26 mouse cellular contexts compared by ENCODE assay signal in genomic region chr7:113110867-113111508, GRCm38 (mm10).
DNase-seq lines count a peak whose midpoint lies in the region; ATAC-seq and TF ChIP-seq lines count a peak whose summit lies in the region.
"Had no signal": no experiment of that assay in that cellular context is flagged by ENCODE, and none has a peak within 500 bp of the region (broad histone marks: within the 10 kb centered on the region; RNA-seq: fewer than 3 reads in every experiment).

No protein-coding gene starts in this region.

- H3K9me3 ChIP-seq in neural tube, embryonic 13.5 days: no peaks in the 10 kb centered on the region
- no peaks in the 10 kb centered on the region for H3K9me3 ChIP-seq in hindbrain, postnatal 0 days (ENCODE audit: low read length)
- H3K9me3 ChIP-seq: forebrain, embryonic 13.5 days; heart, embryonic 12.5 days; kidney, embryonic 15.5 days; limb, embryonic 13.5 days; midbrain, embryonic 12.5 days had no signal

- H3K4me2 ChIP-seq in neural tube, embryonic 13.5 days: no peak overlapping the region
- H3K4me2 ChIP-seq in hindbrain, postnatal 0 days (ENCODE audit: low read depth, low read length): no peak overlapping the region
- H3K4me2 ChIP-seq: forebrain, embryonic 13.5 days; heart, embryonic 12.5 days; kidney, embryonic 15.5 days; limb, embryonic 13.5 days; liver, embryonic 11.5 days; midbrain, embryonic 12.5 days had no signal

- peak; percentile 60; the same call in 1 of the 2 replicates for ATAC-seq in neural tube, embryonic 13.5 days (ENCODE audit: low read depth)
- ATAC-seq in hindbrain, postnatal 0 days: 0 out of 2 replicates have a peak, but pooled peaks have one; percentile 32
- ATAC-seq: forebrain, embryonic 13.5 days had no signal

- no peak overlapping the region for H3K4me3 ChIP-seq in gastrocnemius, adult 2 months
- H3K4me3 ChIP-seq in neural tube, embryonic 13.5 days: no peak overlapping the region
- H3K4me3 ChIP-seq in hindbrain, postnatal 0 days (ENCODE audit: low read length): no peak overlapping the region
- H3K4me3 ChIP-seq: forebrain, embryonic 13.5 days; heart, embryonic 12.5 days; kidney, embryonic 15.5 days; left cerebral cortex, adult 2 months; limb, embryonic 13.5 days; midbrain, embryonic 12.5 days had no signal

- TF ChIP-seq CTCF in gastrocnemius, adult 2 months (IDR thresholded peaks at IDR 0.05): no peak
- no peak for TF ChIP-seq CTCF in hindbrain, postnatal 0 days (IDR thresholded peaks at IDR 0.05; ENCODE audit: low read depth)

- H3K27me3 ChIP-seq in neural tube, embryonic 13.5 days: no peaks in the 10 kb centered on the region
- no peaks in the 10 kb centered on the region for H3K27me3 ChIP-seq in hindbrain, postnatal 0 days (ENCODE audit: insufficient read depth, low read length)
- H3K27me3 ChIP-seq: forebrain, embryonic 13.5 days; heart, embryonic 12.5 days; kidney, embryonic 15.5 days; limb, embryonic 13.5 days; midbrain, embryonic 12.5 days had no signal

- no peak overlapping the region for H3K27ac ChIP-seq in gastrocnemius, adult 2 months
- H3K27ac ChIP-seq in neural tube, embryonic 13.5 days (replicated peaks): peak overlapping the region; percentile 49; the same call in 1 of the 2 replicates
- H3K27ac ChIP-seq in hindbrain, postnatal 0 days: no peak overlapping the region
- H3K27ac ChIP-seq: forebrain, embryonic 13.5 days; kidney, embryonic 15.5 days; left cerebral cortex, adult 2 months; limb, embryonic 13.5 days; midbrain, embryonic 12.5 days had no signal

- WGBS in neural tube, embryonic 13.5 days: 65% methylated on average over 7 of the region's 7 CpGs
- WGBS in hindbrain, postnatal 0 days: 73% methylated on average over 7 of the region's 7 CpGs

- no peak overlapping the region for H3K9ac ChIP-seq in neural tube, embryonic 13.5 days
- H3K9ac ChIP-seq in hindbrain, postnatal 0 days (replicated peaks; ENCODE audit: low read length): no peak overlapping the region
- H3K9ac ChIP-seq: forebrain, embryonic 13.5 days; heart, embryonic 12.5 days; kidney, embryonic 15.5 days; limb, embryonic 13.5 days; midbrain, embryonic 12.5 days had no signal

- peaks cover 11% of the 10 kb centered on the region; the same call in 1 of the 2 replicates for H3K4me1 ChIP-seq in neural tube, embryonic 13.5 days (replicated peaks)
- H3K4me1 ChIP-seq in hindbrain, postnatal 0 days (ENCODE audit: insufficient read depth, low read length): 0 out of 2 replicates have a peak, but pooled peaks cover 4% of the 10 kb centered on the region
- H3K4me1 ChIP-seq: heart, embryonic 12.5 days; midbrain, embryonic 12.5 days had no signal

- intact Hi-C loops in gastrocnemius, adult 2 months (cut with DNase I): no loop called here

- peak; percentile 6 for DNase-seq in gastrocnemius, postnatal 10 days
- DNase-seq in gastrocnemius, adult 2 months: no peak
- DNase-seq in neural tube, embryonic 10.5 days (ENCODE audit: extremely low spot score, low spot score): no peak
- peak; percentile 40 for DNase-seq in hindbrain, postnatal 0 days (ENCODE audit: low spot score)
- DNase-seq in yolk sac, embryonic 10.5 days (ENCODE audit: low spot score): no peak
- DNase-seq: B cell, adult 2 months; cerebellum, adult 2 months; cerebellum, postnatal 14 days; gastrocnemius, postnatal 25 days; heart, adult 18-20 months; heart, postnatal 4 days; kidney, adult 18-20 months; kidney, postnatal 25 days; lung, postnatal 36 days; right cerebral cortex, adult 18-20 months; spleen, adult 18-20 months; thymus, adult 2 months; thymus, postnatal 36 days had no signal

- no peaks in the 10 kb centered on the region for H3K36me3 ChIP-seq in neural tube, embryonic 13.5 days
- no peaks in the 10 kb centered on the region for H3K36me3 ChIP-seq in hindbrain, postnatal 0 days (ENCODE audit: insufficient read depth, low read length)
- H3K36me3 ChIP-seq: heart, embryonic 12.5 days; kidney, embryonic 15.5 days; limb, embryonic 13.5 days; midbrain, embryonic 12.5 days had no signal

Comparison
In these comparisons a context has a peak if more than half of its experiments do, and no peak if none do; other contexts are left out.
1. DNase-seq: peak in gastrocnemius, postnatal 10 days (single experiment) and hindbrain, postnatal 0 days (single experiment); none in gastrocnemius, adult 2 months (single experiment), neural tube, embryonic 10.5 days (single experiment) and yolk sac, embryonic 10.5 days (single experiment).